Mouse (Mus musculus) embryonic fibroblast, embryonic 13.5 days (primary cell): Measurements from ENCODE around the gene Capn5.
A peak's percentile ranks its signal among the peaks of the same experiment; 100 is the strongest.

Source experiments
- CTCF ChIP-seq: IDR thresholded peaks from 2 replicates; pipeline ENCODE4 v1.5.1; 2011; ENCODE audit warnings: mild to moderate bottlenecking, control low read depth, low read length, moderate library complexity, borderline replicate concordance; ENCODE audit not compliant: insufficient read depth
- POLR2A ChIP-seq: IDR thresholded peaks from 2 replicates; pipeline ENCODE4 v1.6.1; 2011; ENCODE audit warnings: low read depth, mild to moderate bottlenecking, control low read depth, low read length, moderate library complexity

- TF ChIP-seq CTCF (peak; percentile 98), POLR2A (no peak)
These were observed 106.5 kb downstream of the Capn5 start for GRCm38 (mm10) chr7:98071620-98072019.
